Mouse (Mus musculus) liver, embryonic 16.5 days (tissue): ENCODE results near the gene Atf1. TPM values are rescaled to one million over a fixed set of nuclear protein-coding genes. Genes with fewer than 3 reads are reported as not detected.

Source experiments
- ATAC-seq: fragments of 200-750 bp; cut with Nextera tagmentation; 2 replicates; pipeline ENCODE4 v1.8.0; 2017; ENCODE audit warnings: low read depth, mild to moderate bottlenecking, moderate number of reproducible peaks, moderate library complexity
- H3K27ac ChIP-seq: fragments of 300-500 bp; sonication (generic); 2 replicates; pipeline ENCODE4 v1.5.1; 2014; ENCODE audit warnings: mild to moderate bottlenecking, low read length
- H3K27me3 ChIP-seq: fragments of 300-500 bp; sonication (generic); 2 replicates; pipeline ENCODE4 v1.6.1; 2014; ENCODE audit warnings: low read depth, low read length, mixed read lengths; ENCODE audit not compliant: control insufficient read depth, insufficient read depth
- H3K36me3 ChIP-seq: fragments of 300-500 bp; sonication (generic); 2 replicates; pipeline ENCODE4 v1.6.1; 2014; ENCODE audit warnings: mild to moderate bottlenecking; ENCODE audit not compliant: control insufficient read depth, insufficient read depth
- H3K4me1 ChIP-seq: fragments of 300-500 bp; sonication (generic); 2 replicates; pipeline ENCODE4 v1.6.1; 2014; ENCODE audit warnings: low read depth, low read length, mixed read lengths; ENCODE audit not compliant: control insufficient read depth
- H3K4me2 ChIP-seq: fragments of 300-500 bp; sonication (generic); 2 replicates; pipeline ENCODE4 v1.6.1; 2014; ENCODE audit warnings: low read depth, low read length, mixed read lengths
- H3K4me3 ChIP-seq: fragments of 300-500 bp; sonication (generic); 2 replicates; pipeline ENCODE4 v1.5.1; 2014; ENCODE audit warnings: low read depth, mild to moderate bottlenecking, low read length
- H3K9ac ChIP-seq: fragments of 300-500 bp; sonication (generic); 2 replicates; pipeline ENCODE4 v1.6.1; 2014; ENCODE audit warnings: low read depth, low read length
- H3K9me3 ChIP-seq: fragments of 300-500 bp; sonication (generic); replicated peaks from 2 replicates; pipeline ENCODE4 v1.6.1; 2016; ENCODE audit warnings: low read length; ENCODE audit not compliant: control insufficient read depth
- whole genome bisulfite sequencing: fragments of 180-500 bp; shearing (Covaris S2); extraction: QIAGEN DNeasy Blood & Tissue Kit; methylation state at CpG from one replicate; pipeline ENCODE4 v1.1.7; 2014; ENCODE audit not compliant: insufficient replicate concordance; 5-methylcytosine and 5-hydroxymethylcytosine counted together
- polyA plus RNA-seq: library from polyadenylated mRNA; unstranded; fragments of >200 nt; fragmentation: Nextera tagmentation; extraction: Ambion mirVana; gene quantifications from 2 replicates; pipeline ENCODE4 v1.2.1, GENCODE M21; 2015

Atf1 gene
- polyA plus RNA-seq, 1 experiment from 2014 or later = 28.6 TPM

DNA sequence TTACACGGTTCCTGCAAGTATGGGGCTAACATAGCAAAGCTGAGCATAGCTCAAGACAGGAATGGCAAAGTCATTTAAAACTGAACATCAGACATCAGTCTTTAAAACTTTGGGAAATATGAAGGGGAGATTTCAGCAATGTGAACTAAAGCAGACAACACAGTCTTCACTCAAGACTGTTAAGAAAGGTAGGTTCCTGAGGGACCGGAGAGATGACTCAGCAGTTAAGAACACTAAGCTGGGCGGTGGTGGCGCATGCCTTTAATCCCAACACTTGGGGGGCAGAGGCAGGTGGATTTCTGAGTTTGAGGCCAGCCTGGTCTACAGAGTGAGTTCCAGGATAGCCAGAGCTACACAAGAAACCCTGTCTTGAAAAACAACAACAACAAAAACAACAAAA is 48.8 kb downstream of the Atf1 start:
- Histone ChIP-seq H3K4me2 (no peak overlapping the region), H3K27me3 (no peaks in the 10 kb centered on the region), H3K4me3 (no peak overlapping the region), H3K36me3 (no peaks in the 10 kb centered on the region), H3K4me1 (no peaks in the 10 kb centered on the region), H3K9me3 (no peaks in the 10 kb centered on the region; the same call in 1 of the 2 replicates), H3K27ac (no peak overlapping the region), H3K9ac (no peak overlapping the region)
- ATAC-seq = no peak
- 73% methylated on average over 4 of the region's 4 CpGs for WGBS

DNA sequence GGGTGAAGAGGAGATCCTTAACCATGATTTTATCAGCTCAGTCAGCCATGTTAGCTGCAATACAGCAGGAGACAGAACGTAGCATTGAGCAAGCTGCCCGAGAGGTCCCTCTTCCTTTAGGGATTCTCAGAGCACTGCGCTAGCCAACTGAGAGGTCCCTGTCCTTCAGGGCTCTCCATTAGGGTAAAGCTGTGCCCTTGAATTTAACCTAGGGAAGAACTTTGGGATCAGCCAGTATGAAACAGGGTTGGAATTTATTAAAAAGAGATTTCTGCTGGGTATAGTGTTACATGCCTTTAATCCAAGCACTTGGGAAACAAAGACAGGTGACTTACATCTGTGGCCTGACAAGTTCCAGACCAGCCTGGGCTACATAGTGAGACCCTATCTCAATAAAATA is 50.0 kb downstream of the Atf1 start:
- Histone ChIP-seq H3K4me1 (no peaks in the 10 kb centered on the region), H3K4me3 (no peak overlapping the region), H3K27me3 (no peaks in the 10 kb centered on the region), H3K27ac (no peak overlapping the region), H3K4me2 (no peak overlapping the region), H3K36me3 (no peaks in the 10 kb centered on the region), H3K9ac (no peak overlapping the region), H3K9me3 (no peaks in the 10 kb centered on the region; the same call in 1 of the 2 replicates)
- ATAC-seq = no peak
- 77% methylated on average over 3 of the region's 3 CpGs for WGBS

DNA sequence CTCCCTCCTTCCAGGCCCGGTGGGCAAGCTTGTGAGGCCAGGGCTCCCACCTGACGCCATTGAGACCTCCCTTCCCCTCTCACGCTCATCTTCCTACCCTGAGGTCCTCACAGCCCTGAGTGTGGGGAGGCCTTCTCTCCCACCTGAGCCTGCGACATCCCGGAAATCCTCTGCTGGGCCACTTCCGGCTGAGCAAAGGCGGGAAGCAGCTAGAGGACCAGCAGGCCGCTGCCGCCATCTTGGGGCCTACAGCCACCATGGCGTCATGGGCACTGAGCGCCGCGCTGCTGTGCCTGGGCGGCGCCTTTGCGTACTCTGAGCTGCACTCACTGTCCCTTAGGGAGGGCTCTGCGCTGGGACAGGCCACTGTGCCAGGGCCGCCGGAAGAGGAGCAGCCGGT is 53.0 kb downstream of the Atf1 start, which contains the start of gene Tmprss12:
Gene Tmprss12, plus strand, starts transcription at position 212 of the 400 bp plus-strand sequence.
- no peak for ATAC-seq
- no peaks in the 10 kb centered on the region for H3K36me3 ChIP-seq
- no peaks in the 10 kb centered on the region; the same call in 1 of the 2 replicates for H3K9me3 ChIP-seq
- H3K4me2 ChIP-seq = no peak within 1 kb of the TSS
- no peak within 1 kb of the TSS for H3K4me3 ChIP-seq
- H3K27me3 ChIP-seq = no peaks in the 10 kb centered on the region
- 84% methylated on average over 20 of the region's 20 CpGs for WGBS
- H3K27ac ChIP-seq = no peak within 1 kb of the TSS
- H3K9ac ChIP-seq = no peak within 1 kb of the TSS
- H3K4me1 ChIP-seq = no peaks in the 10 kb centered on the region

DNA sequence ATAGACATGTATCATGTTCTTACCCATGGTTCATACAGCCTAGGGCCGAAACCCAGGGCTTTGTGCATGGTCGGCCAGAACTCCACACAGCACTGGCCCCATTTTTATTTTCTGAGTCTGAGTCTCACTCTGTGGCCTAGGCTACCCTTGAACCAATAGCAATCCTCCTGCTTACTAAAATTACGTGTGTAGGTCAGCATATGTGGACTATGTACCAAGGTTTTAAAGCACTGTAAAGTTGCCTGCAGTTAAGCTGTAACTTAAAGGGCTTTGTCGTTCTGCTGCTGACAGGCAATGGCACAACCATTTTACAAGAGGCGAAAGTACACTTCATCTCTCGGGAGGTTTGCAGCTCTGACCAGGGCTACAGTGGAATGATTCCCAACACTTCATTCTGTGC is 61.4 kb downstream of the Atf1 start:
- H3K9ac ChIP-seq = no peak overlapping the region
- no peak overlapping the region for H3K27ac ChIP-seq
- 70% methylated on average over 6 of the region's 6 CpGs for WGBS
- H3K4me2 ChIP-seq = no peak overlapping the region
- no peaks in the 10 kb centered on the region for H3K4me1 ChIP-seq
- no peaks in the 10 kb centered on the region for H3K9me3 ChIP-seq
- no peak for ATAC-seq
- no peaks in the 10 kb centered on the region for H3K27me3 ChIP-seq
- no peak overlapping the region for H3K4me3 ChIP-seq
- no peaks in the 10 kb centered on the region for H3K36me3 ChIP-seq

- H3K36me3 ChIP-seq = no peaks in the 10 kb centered on the region
- H3K4me2 ChIP-seq = no peak overlapping the region
- no peak overlapping the region for H3K27ac ChIP-seq
- no peak overlapping the region for H3K4me3 ChIP-seq
- H3K9ac ChIP-seq = no peak overlapping the region
- WGBS = 67% methylated on average over 5 of the region's 5 CpGs
- no peaks in the 10 kb centered on the region for H3K27me3 ChIP-seq
- ATAC-seq = no peak
- H3K9me3 ChIP-seq = no peaks in the 10 kb centered on the region
- H3K4me1 ChIP-seq = no peaks in the 10 kb centered on the region
Measured at GRCm38 (mm10) chr15:100290858-100291257, 63.2 kb downstream of the Atf1 start.

GRCm38 (mm10) chr15:100292326-100292725 is 64.7 kb downstream of the Atf1 start:
- no peak overlapping the region for H3K27ac ChIP-seq
- H3K4me1 ChIP-seq = no peaks in the 10 kb centered on the region
- H3K27me3 ChIP-seq = no peaks in the 10 kb centered on the region
- H3K9me3 ChIP-seq = no peaks in the 10 kb centered on the region
- H3K4me2 ChIP-seq = no peak overlapping the region
- no peaks in the 10 kb centered on the region for H3K36me3 ChIP-seq
- ATAC-seq = no peak
- 66% methylated on average over 7 of the region's 7 CpGs for WGBS
- no peak overlapping the region for H3K4me3 ChIP-seq
- H3K9ac ChIP-seq = no peak overlapping the region

- Histone ChIP-seq H3K27me3 (no peaks in the 10 kb centered on the region), H3K36me3 (no peaks in the 10 kb centered on the region), H3K9ac (no peak overlapping the region), H3K4me1 (peaks cover 9% of the 10 kb centered on the region), H3K4me2 (no peak overlapping the region), H3K4me3 (no peak overlapping the region), H3K9me3 (no peaks in the 10 kb centered on the region), H3K27ac (no peak overlapping the region)
- no peak for ATAC-seq
- 50% methylated on average over 5 of the region's 5 CpGs for WGBS
Measured at GRCm38 (mm10) chr15:100297856-100298255, 70.2 kb downstream of the Atf1 start.

GRCm38 (mm10) chr15:100300499-100300898 is 72.9 kb downstream of the Atf1 start:
- ATAC-seq = no peak
- 57% methylated on average over 6 of the region's 6 CpGs for WGBS
- H3K4me3 ChIP-seq = no peak overlapping the region
- no peak overlapping the region for H3K4me2 ChIP-seq
- no peak overlapping the region for H3K27ac ChIP-seq
- H3K9ac ChIP-seq = no peak overlapping the region
- no peaks in the 10 kb centered on the region for H3K36me3 ChIP-seq
- H3K9me3 ChIP-seq = no peaks in the 10 kb centered on the region
- no peaks in the 10 kb centered on the region for H3K27me3 ChIP-seq
- H3K4me1 ChIP-seq = peaks cover 20% of the 10 kb centered on the region

DNA sequence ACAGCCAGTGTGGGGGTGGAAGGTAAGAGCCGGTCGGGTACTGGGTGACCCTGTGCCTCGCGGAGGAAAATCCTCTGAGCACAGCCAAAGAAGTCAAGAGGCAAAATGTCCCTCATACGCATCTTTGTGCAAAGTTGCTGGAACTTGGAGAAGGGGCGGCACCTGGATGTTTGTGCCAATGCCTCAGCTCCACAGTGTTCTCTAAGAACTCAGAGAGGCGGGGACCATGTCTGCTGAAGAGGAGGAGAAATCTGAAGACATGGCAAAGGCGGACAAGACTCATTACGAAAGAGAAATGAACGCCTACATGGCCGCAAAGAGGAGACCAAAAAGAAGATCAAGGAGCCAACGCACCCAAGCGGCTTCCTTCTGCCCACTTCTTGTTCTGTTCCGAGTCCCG is 73.9 kb downstream of the Atf1 start:
- Histone ChIP-seq H3K9me3 (no peaks in the 10 kb centered on the region), H3K36me3 (no peaks in the 10 kb centered on the region), H3K4me3 (no peak overlapping the region), H3K9ac (no peak overlapping the region), H3K4me1 (peaks cover 30% of the 10 kb centered on the region), H3K27ac (no peak overlapping the region), H3K4me2 (no peak overlapping the region), H3K27me3 (no peaks in the 10 kb centered on the region)
- 82% methylated on average over 15 of the region's 15 CpGs for WGBS
- ATAC-seq = no peak
